Mouse (Mus musculus) small intestine, adult 2 months (tissue): ENCODE measurements at regions not wholly inside any gene's neighbourhood (a gene's known extent, or its start where the extent isn't known, plus 50 kb on each side); places are given as distances from the start of the nearest gene placed in this dataset.

Source experiments
- CTCF ChIP-seq: fragments of 200-500 bp; IDR thresholded peaks from 2 replicates; pipeline ENCODE4 v1.5.1; 2012; ENCODE audit warnings: low read depth, mild to moderate bottlenecking, control low read depth, inconsistent platforms, low read length, moderate library complexity, mixed read lengths; ENCODE audit not compliant: insufficient replicate concordance, insufficient read length; ENCODE audit errors: extremely low read depth
- POLR2A ChIP-seq: fragments of 200-500 bp; IDR thresholded peaks from 2 replicates; pipeline ENCODE4 v1.6.1; 2012; ENCODE audit warnings: low read depth, mild to moderate bottlenecking, control low read depth, inconsistent platforms, low read length, moderate library complexity

- no peak for TF ChIP-seq POLR2A
- no peak for TF ChIP-seq CTCF
Measured at GRCm38 (mm10) chr11:113071942-113072341, 289.9 kb downstream of the Sox9 start.
